Mouse (Mus musculus): ENCODE measurements around the gene Pdcd6ip.

- TF ChIP-seq CTCF (IDR thresholded peaks at IDR 0.05; ENCODE audit: insufficient read depth, low read length) (peak; percentile 51), POLR2A (IDR thresholded peaks at IDR 0.05; ENCODE audit: borderline replicate concordance, extremely low read depth, low read depth, low read length) (no peak)
Observed at GRCm38 (mm10) chr9:113719063-113719462, 11.0 kb upstream of the Pdcd6ip start.
